Mouse (Mus musculus): ENCODE measurements around the gene En2. TPM values are rescaled to one million over a fixed set of nuclear protein-coding genes. Genes with fewer than 3 reads are reported as not detected.

Gene En2
- polyA plus RNA-seq, 1 experiment from 2014 or later: not detected

DNA sequence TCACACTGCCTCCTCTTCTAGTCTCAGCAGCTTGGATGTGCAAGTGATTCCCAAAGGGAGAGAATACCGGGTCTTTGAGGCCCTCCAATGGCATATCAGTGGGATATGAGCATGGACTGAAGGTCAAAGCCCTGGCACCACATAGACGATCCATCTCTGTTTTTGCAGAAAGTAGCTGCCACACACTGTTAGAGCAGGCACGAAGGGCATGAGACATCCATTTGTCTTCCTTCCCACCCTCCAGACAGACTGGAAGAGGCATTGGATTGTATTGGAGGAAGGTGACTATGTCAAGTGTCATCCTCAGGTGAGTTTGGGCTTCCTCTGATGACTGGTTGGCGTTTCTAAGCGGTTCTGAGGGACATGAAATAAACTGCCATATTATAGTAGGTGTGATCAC lies 12.8 kb downstream of the En2 start:
- WGBS: 20% methylated on average over 5 of the region's 5 CpGs
- Histone ChIP-seq H3K4me2 (ENCODE audit: low read depth, severe bottlenecking) (no peak overlapping the region), H3K27me3 (ENCODE audit: control insufficient read depth, insufficient read depth, low read length) (peaks cover 57% of the 10 kb centered on the region), H3K9me3 (ENCODE audit: control insufficient read depth, low read length) (no peaks in the 10 kb centered on the region), H3K4me1 (ENCODE audit: control insufficient read depth, insufficient read depth, low read length) (no peaks in the 10 kb centered on the region), H3K9ac (ENCODE audit: low read length) (no peak overlapping the region), H3K36me3 (ENCODE audit: control insufficient read depth, insufficient read depth, low read length) (no peaks in the 10 kb centered on the region), H3K27ac (replicated peaks; ENCODE audit: low read depth, low read length) (no peak overlapping the region), H3K4me3 (ENCODE audit: low read depth, low read length) (no peak overlapping the region)
- ATAC-seq (ENCODE audit: insufficient number of reproducible peaks, low FRiP score, low TSS enrichment, low read depth) (no peak), DNase-seq (ENCODE audit: low spot score) (no peak)

DNA sequence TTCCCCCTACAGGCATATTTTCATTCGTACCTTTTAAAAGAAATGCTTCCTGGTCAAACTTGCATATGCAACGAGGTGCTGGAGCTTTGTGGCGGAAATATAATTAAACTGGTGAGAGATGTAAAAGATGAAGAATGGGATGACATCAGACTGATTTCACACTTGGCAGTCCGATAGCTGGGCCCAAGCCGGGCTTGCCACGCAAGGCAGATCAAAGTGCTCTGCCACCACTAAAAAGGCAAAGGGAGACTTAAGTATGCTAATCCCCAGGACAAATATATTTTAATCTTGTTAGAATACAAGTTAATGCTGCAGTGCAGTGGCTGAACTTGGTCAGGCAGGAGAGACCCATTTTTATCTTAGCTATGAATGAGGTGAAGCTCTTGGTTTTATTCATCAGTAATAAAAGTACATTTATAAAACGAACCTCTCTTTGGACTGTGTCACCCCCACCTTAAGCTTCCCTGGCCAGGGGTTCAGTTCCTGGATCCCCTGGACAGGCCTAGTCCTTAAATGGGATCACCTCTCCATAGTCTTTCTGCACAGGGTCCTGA lies 13.8 kb downstream of the En2 start:
- peaks cover 48% of the 10 kb centered on the region for H3K27me3 ChIP-seq (ENCODE audit: control insufficient read depth, insufficient read depth, low read length)
- 24% methylated on average over 7 of the region's 7 CpGs for WGBS
- DNase-seq (ENCODE audit: low spot score): no peak
- no peak overlapping the region for H3K4me3 ChIP-seq (ENCODE audit: low read depth, low read length)
- H3K9me3 ChIP-seq (ENCODE audit: control insufficient read depth, low read length): no peaks in the 10 kb centered on the region
- no peak overlapping the region for H3K9ac ChIP-seq (ENCODE audit: low read length)
- H3K4me2 ChIP-seq (ENCODE audit: low read depth, severe bottlenecking): no peak overlapping the region
- no peaks in the 10 kb centered on the region for H3K4me1 ChIP-seq (ENCODE audit: control insufficient read depth, insufficient read depth, low read length)
- H3K27ac ChIP-seq (replicated peaks; ENCODE audit: low read depth, low read length): no peak overlapping the region
- H3K36me3 ChIP-seq (ENCODE audit: control insufficient read depth, insufficient read depth, low read length): no peaks in the 10 kb centered on the region
- no peak for ATAC-seq (ENCODE audit: insufficient number of reproducible peaks, low FRiP score, low TSS enrichment, low read depth)

DNA sequence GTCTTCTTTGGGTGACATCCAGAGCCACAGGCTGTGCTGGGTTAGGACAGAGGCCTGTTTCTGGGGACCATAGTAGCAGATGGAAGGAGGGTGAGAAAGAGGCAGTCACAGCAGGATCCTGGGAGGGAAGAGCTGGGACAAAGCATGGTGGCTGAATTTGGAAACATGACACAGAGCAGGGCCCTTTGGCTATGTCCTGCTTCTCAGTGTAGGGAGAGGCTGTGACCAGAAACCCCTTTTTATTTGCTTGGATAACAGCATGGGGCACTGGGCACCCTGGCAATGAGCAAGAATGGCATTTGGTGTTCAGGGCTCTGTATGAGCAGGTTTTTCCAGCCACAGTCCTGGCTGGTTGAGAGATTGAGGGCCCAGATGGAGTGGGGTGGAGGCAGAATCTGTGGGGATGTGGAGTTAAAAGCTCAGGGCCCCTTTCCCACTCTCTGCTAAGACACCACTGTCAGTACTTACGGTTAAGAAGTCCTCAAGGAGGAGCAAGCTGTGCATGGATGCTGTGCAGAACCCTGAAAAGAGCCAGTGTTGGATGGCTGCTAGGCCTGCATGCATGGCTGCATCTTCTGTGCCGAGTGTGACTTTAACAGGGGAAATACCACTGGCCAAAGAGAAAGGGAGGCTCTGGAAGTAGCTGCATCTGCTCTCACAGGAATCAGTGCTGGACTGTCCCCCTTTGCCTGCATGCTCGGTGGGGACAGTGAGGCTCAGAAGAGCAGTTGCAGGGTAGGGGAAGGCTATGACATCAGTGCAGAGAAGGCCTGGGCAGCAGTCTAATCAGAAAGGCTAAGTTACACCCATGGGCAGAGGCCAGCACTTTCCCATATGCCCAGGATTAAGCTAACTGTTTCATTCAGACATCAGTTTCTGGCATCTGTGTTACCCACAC lies 26.0 kb downstream of the En2 start:
- 58% methylated on average over 3 of the region's 3 CpGs for WGBS
- Histone ChIP-seq H3K9me3 (ENCODE audit: control insufficient read depth, low read length) (no peaks in the 10 kb centered on the region), H3K27ac (replicated peaks; ENCODE audit: low read depth, low read length) (no peak overlapping the region), H3K36me3 (ENCODE audit: control insufficient read depth, insufficient read depth, low read length) (no peaks in the 10 kb centered on the region), H3K9ac (ENCODE audit: low read length) (no peak overlapping the region), H3K4me3 (ENCODE audit: low read depth, low read length) (no peak overlapping the region), H3K4me2 (ENCODE audit: low read depth, severe bottlenecking) (no peak overlapping the region), H3K27me3 (ENCODE audit: control insufficient read depth, insufficient read depth, low read length) (no peaks in the 10 kb centered on the region), H3K4me1 (ENCODE audit: control insufficient read depth, insufficient read depth, low read length) (no peaks in the 10 kb centered on the region)
- ATAC-seq (ENCODE audit: insufficient number of reproducible peaks, low FRiP score, low TSS enrichment, low read depth): no peak
- no peak for DNase-seq (ENCODE audit: low spot score)

DNA sequence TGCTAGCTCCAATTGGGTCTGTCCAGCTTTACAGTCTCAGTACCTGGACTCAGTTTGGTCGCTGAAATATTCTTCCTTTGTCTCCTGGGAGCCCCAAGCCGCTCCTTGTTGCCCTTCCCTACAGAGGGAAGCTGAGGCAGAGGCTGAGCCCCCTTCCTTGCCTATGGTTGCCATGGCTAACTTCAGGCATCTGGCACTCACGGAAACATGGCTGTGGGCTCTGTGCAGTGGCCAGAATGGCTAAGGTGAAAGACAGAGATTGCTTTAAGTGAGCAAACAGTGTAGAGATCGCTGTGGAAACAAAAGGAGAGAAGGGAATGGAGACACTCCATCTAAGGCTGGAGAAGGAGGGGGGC lies 26.6 kb downstream of the En2 start:
- Histone ChIP-seq H3K36me3 (ENCODE audit: control insufficient read depth, insufficient read depth, low read length) (no peaks in the 10 kb centered on the region), H3K9me3 (ENCODE audit: control insufficient read depth, low read length) (no peaks in the 10 kb centered on the region), H3K4me2 (ENCODE audit: low read depth, severe bottlenecking) (no peak overlapping the region), H3K27ac (replicated peaks; ENCODE audit: low read depth, low read length) (no peak overlapping the region), H3K9ac (ENCODE audit: low read length) (no peak overlapping the region), H3K4me3 (ENCODE audit: low read depth, low read length) (no peak overlapping the region), H3K4me1 (ENCODE audit: control insufficient read depth, insufficient read depth, low read length) (no peaks in the 10 kb centered on the region), H3K27me3 (ENCODE audit: control insufficient read depth, insufficient read depth, low read length) (no peaks in the 10 kb centered on the region)
- WGBS: 71% methylated on average over 4 of the region's 4 CpGs
- ATAC-seq (ENCODE audit: insufficient number of reproducible peaks, low FRiP score, low TSS enrichment, low read depth): no peak
- no peak for DNase-seq (ENCODE audit: low spot score)

DNA sequence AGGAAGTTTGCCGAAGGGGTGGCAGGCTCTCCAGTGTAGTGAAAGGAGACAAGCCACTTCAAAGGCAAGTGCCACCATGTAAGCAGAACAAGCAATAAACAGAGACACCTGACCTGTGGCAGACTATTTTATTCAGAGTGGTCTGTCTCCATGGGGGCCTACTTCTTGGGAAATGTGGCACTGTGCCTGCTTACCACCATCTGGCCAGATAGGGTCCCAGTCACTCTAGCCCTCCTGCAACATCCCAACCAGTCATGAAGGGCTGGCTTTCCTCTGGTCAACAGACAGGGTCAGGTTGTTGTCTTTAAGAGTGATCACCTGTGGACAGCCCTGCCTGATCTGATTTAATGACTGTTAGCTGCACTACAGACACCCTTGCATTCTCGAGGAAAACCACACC lies 30.0 kb downstream of the En2 start:
- no peak for ATAC-seq (ENCODE audit: insufficient number of reproducible peaks, low FRiP score, low TSS enrichment, low read depth)
- no peak for DNase-seq (ENCODE audit: low spot score)
- H3K4me3 ChIP-seq (ENCODE audit: low read depth, low read length): no peak overlapping the region
- no peak overlapping the region for H3K4me2 ChIP-seq (ENCODE audit: low read depth, severe bottlenecking)
- no peak overlapping the region for H3K9ac ChIP-seq (ENCODE audit: low read length)
- H3K36me3 ChIP-seq (ENCODE audit: control insufficient read depth, insufficient read depth, low read length): no peaks in the 10 kb centered on the region
- WGBS: 31% methylated on average over 2 of the region's 2 CpGs
- no peaks in the 10 kb centered on the region for H3K9me3 ChIP-seq (ENCODE audit: control insufficient read depth, low read length)
- no peaks in the 10 kb centered on the region for H3K27me3 ChIP-seq (ENCODE audit: control insufficient read depth, insufficient read depth, low read length)
- H3K4me1 ChIP-seq (ENCODE audit: control insufficient read depth, insufficient read depth, low read length): no peaks in the 10 kb centered on the region
- H3K27ac ChIP-seq (replicated peaks; ENCODE audit: low read depth, low read length): no peak overlapping the region

DNA sequence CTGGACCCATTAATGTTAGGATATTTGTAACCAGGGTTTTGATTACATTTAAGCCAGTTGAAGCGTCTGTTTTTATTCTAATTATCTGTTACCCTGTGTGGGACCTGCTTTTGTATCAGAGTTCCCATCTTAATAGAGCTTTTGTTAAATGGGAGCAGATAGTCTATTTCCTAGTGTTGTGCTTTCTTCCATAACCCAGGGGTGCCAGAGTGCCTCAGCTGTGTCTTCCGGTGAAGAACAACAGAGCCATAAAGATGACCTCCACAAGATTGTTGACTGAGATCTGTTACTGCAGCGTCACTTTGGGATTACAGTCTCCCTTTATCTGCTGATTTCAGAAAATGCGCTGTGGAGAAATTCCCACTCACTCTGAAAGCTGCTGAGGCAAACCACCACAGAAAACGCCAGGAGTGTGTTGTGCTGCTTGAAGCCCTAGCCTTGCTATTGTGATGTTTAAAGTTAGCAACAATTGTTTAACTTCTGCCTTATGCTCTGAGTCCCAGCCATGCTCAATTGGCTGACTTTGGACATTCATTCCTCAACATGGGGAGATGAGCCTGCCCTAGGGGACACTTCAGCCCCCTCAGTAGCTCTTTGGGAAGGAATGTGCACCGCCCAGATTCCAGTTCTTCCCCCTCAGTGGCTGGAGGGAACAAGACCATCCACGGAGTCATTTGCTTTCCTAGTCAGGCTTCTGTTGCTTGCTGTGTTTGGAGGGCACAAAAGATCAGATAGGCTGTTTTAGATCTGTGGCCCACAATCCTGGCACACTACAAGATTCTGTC lies 33.8 kb downstream of the En2 start:
- Histone ChIP-seq H3K4me2 (ENCODE audit: low read depth, severe bottlenecking) (no peak overlapping the region), H3K27ac (replicated peaks; ENCODE audit: low read depth, low read length) (no peak overlapping the region), H3K4me1 (ENCODE audit: control insufficient read depth, insufficient read depth, low read length) (no peaks in the 10 kb centered on the region), H3K27me3 (ENCODE audit: control insufficient read depth, insufficient read depth, low read length) (peaks cover 3% of the 10 kb centered on the region; the same call in 1 of the 2 replicates), H3K36me3 (ENCODE audit: control insufficient read depth, insufficient read depth, low read length) (no peaks in the 10 kb centered on the region), H3K4me3 (ENCODE audit: low read depth, low read length) (no peak overlapping the region), H3K9ac (ENCODE audit: low read length) (no peak overlapping the region), H3K9me3 (ENCODE audit: control insufficient read depth, low read length) (no peaks in the 10 kb centered on the region)
- WGBS: 56% methylated on average over 7 of the region's 7 CpGs
- ATAC-seq (ENCODE audit: insufficient number of reproducible peaks, low FRiP score, low TSS enrichment, low read depth): no peak
- DNase-seq (ENCODE audit: low spot score): no peak

DNA sequence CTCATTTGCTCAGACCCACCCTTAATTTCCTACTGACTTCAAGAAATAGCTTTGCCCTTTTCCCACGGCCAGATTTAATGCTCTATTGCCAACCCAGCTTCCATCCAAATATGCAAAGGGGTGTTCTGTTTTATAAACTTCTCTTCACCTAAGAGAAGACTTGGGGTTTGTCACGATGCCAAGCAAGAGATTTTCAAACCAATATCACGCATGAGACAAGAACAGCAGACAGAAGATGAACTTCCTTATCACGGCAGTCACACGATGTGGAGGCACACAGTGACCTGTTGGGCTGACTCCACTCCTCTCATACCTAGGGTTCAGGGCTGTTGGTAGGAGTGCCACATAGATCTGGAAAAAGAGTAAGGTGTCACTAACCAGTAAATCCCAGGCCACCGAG lies 37.6 kb downstream of the En2 start:
- WGBS: 78% methylated on average over 6 of the region's 6 CpGs
- no peak overlapping the region for H3K27ac ChIP-seq (replicated peaks; ENCODE audit: low read depth, low read length)
- H3K4me2 ChIP-seq (ENCODE audit: low read depth, severe bottlenecking): no peak overlapping the region
- DNase-seq (ENCODE audit: low spot score) (no peak), ATAC-seq (ENCODE audit: insufficient number of reproducible peaks, low FRiP score, low TSS enrichment, low read depth) (no peak)
- H3K36me3 ChIP-seq (ENCODE audit: control insufficient read depth, insufficient read depth, low read length): no peaks in the 10 kb centered on the region
- no peak overlapping the region for H3K9ac ChIP-seq (ENCODE audit: low read length)
- no peaks in the 10 kb centered on the region for H3K9me3 ChIP-seq (ENCODE audit: control insufficient read depth, low read length)
- H3K27me3 ChIP-seq (ENCODE audit: control insufficient read depth, insufficient read depth, low read length): peaks cover 23% of the 10 kb centered on the region
- H3K4me3 ChIP-seq (ENCODE audit: low read depth, low read length): no peak overlapping the region
- H3K4me1 ChIP-seq (ENCODE audit: control insufficient read depth, insufficient read depth, low read length): no peaks in the 10 kb centered on the region

DNA sequence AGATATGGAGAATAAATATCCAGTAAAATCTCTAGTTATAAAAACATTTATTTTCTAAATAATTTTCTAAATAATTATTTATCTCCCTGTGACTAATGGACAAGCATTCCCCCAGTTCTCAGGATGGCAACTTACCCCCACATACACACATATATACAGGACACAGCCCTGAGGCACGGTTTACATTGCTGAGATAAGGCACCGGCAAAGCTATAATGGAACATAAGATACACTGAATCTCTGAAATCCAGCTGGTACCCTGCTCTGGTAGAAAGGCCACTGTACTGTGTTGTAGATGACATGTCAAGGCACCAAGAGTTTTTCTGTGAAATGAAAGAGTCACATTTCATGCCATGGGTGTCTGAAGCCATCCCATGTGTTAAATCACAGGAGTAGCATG lies 39.2 kb downstream of the En2 start:
- H3K9me3 ChIP-seq (ENCODE audit: control insufficient read depth, low read length): no peaks in the 10 kb centered on the region
- H3K27ac ChIP-seq (replicated peaks; ENCODE audit: low read depth, low read length): no peak overlapping the region
- ATAC-seq (ENCODE audit: insufficient number of reproducible peaks, low FRiP score, low TSS enrichment, low read depth): no peak
- WGBS: 76% methylated on average over 2 of the region's 2 CpGs
- H3K9ac ChIP-seq (ENCODE audit: low read length): no peak overlapping the region
- H3K36me3 ChIP-seq (ENCODE audit: control insufficient read depth, insufficient read depth, low read length): no peaks in the 10 kb centered on the region
- DNase-seq (ENCODE audit: low spot score): no peak
- H3K27me3 ChIP-seq (ENCODE audit: control insufficient read depth, insufficient read depth, low read length): peaks cover 39% of the 10 kb centered on the region
- H3K4me2 ChIP-seq (ENCODE audit: low read depth, severe bottlenecking): no peak overlapping the region
- H3K4me1 ChIP-seq (ENCODE audit: control insufficient read depth, insufficient read depth, low read length): no peaks in the 10 kb centered on the region
- no peak overlapping the region for H3K4me3 ChIP-seq (ENCODE audit: low read depth, low read length)
